Mouse (Mus musculus): ENCODE results near the gene Mark3.

DNA sequence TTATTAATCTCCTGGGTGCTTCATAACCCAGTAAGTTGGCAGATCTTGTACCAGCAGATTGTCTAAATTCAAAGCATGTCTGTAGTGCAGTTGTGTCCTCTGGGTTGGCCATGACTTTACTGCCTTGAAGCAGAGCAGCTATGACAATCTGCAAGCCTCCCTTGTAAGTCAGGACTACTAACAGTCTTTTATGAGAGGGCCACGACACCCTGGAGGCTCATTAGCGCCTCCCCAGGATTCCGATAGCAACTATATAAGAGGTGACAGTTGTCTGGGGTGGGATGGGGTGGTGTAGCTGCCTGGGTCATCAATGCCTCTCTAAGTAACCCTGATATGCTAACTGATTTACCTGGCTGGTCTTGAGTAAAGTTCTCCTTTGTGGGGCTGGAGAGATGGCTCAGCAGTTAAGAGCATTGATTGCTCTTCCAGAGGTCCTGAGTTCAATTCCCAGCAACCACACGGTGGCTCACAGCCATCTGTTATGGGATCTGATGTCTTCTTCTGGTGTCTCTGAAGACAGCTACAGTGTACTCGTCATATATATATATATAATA lies 11.2 kb upstream of the Mark3 start:
- TF ChIP-seq TAL1 (IDR thresholded peaks at IDR 0.05; ENCODE audit: low read length) (no peak), GATA1 (IDR thresholded peaks at IDR 0.05; ENCODE audit: low read length) (no peak)

Data from erythroblast, embryonic 14.5 days (primary cell).